Mouse (Mus musculus): ENCODE results near the gene Clic3. TPM values are rescaled to one million over a fixed set of nuclear protein-coding genes. Genes with fewer than 3 reads are reported as not detected.

The Clic3 gene
- polyA plus RNA-seq, 1 experiment, result 104 TPM

GRCm38 (mm10) chr2:25469969-25470368 is 13.3 kb downstream of the Clic3 start, which contains the start of gene Ptgds:
Ptgds (minus strand) TSS chr2:25470046.
- H3K27ac ChIP-seq (ENCODE audit: insufficient read depth, low read depth, low read length), result peak within 1 kb of the TSS; percentile 57
- peaks cover 8% of the 10 kb centered on the region; the same call in 1 of the 2 replicates for H3K4me1 ChIP-seq (ENCODE audit: control insufficient read depth, insufficient read depth, low read length)
- H3K4me3 ChIP-seq (ENCODE audit: insufficient read depth, low read depth, low read length), result no peak within 1 kb of the TSS
- DNase-seq, result no peak
- TF ChIP-seq POLR2A (IDR thresholded peaks at IDR 0.05; ENCODE audit: low read depth, low read length), result no peak
- TF ChIP-seq CTCF (conservative IDR thresholded peaks at IDR 0.05; ENCODE audit: insufficient read depth, insufficient read length, low read depth, low read length), result no peak
- WGBS, result 63% methylated on average over 6 of the region's 6 CpGs
- no peaks in the 10 kb centered on the region for H3K36me3 ChIP-seq (ENCODE audit: control insufficient read depth, insufficient read depth, low read length)
- H3K27me3 ChIP-seq (replicated peaks; ENCODE audit: control insufficient read depth, insufficient read depth, low read length), result no peaks in the 10 kb centered on the region

DNA sequence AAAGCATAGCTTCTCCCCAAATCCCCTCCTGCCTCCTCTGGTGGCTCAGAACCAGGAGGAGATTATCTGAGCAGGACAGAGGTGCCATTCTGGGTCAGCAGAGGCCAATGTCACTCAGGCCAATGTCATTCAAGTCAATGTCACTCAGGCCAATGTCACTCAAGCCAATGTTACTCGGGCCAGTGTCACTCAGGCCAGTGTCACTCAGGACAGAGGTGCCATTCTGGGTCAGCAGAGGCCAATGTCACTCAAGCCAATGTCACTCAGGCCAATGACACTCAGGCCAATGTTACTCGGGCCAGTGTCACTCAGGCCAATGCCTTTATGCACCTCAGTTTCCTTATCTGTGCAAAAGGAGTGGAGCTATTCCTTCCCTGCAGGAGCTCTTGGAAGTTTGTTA is 15.9 kb downstream of the Clic3 start:
- Histone ChIP-seq H3K36me3 (ENCODE audit: control insufficient read depth, insufficient read depth, low read length) (no peaks in the 10 kb centered on the region), H3K4me1 (ENCODE audit: control insufficient read depth, insufficient read depth, low read length) (peaks cover 8% of the 10 kb centered on the region; the same call in 1 of the 2 replicates), H3K4me3 (ENCODE audit: insufficient read depth, low read depth, low read length) (no peak overlapping the region), H3K27me3 (replicated peaks; ENCODE audit: control insufficient read depth, insufficient read depth, low read length) (no peaks in the 10 kb centered on the region), H3K27ac (ENCODE audit: insufficient read depth, low read depth, low read length) (no peak overlapping the region)
- 70% methylated on average over 2 of the region's 2 CpGs for WGBS
- DNase-seq, result no peak
- TF ChIP-seq CTCF (conservative IDR thresholded peaks at IDR 0.05; ENCODE audit: insufficient read depth, insufficient read length, low read depth, low read length) (no peak; the same call in 1 of the 2 replicates), POLR2A (IDR thresholded peaks at IDR 0.05; ENCODE audit: low read depth, low read length) (no peak)

- no peak for TF ChIP-seq CTCF (conservative IDR thresholded peaks at IDR 0.05; ENCODE audit: insufficient read depth, insufficient read length, low read depth, low read length)
- TF ChIP-seq POLR2A (IDR thresholded peaks at IDR 0.05; ENCODE audit: low read depth, low read length), result no peak
- H3K4me1 ChIP-seq (ENCODE audit: control insufficient read depth, insufficient read depth, low read length), result peaks cover 10% of the 10 kb centered on the region; the same call in 1 of the 2 replicates
- DNase-seq, result no peak
- H3K36me3 ChIP-seq (ENCODE audit: control insufficient read depth, insufficient read depth, low read length), result no peaks in the 10 kb centered on the region
- no peak overlapping the region for H3K4me3 ChIP-seq (ENCODE audit: insufficient read depth, low read depth, low read length)
- H3K27me3 ChIP-seq (replicated peaks; ENCODE audit: control insufficient read depth, insufficient read depth, low read length), result no peaks in the 10 kb centered on the region
- H3K27ac ChIP-seq (ENCODE audit: insufficient read depth, low read depth, low read length), result no peak overlapping the region
- 87% methylated on average over 8 of the region's 8 CpGs for WGBS
Observed at GRCm38 (mm10) chr2:25477541-25477940, 20.9 kb downstream of the Clic3 start.

GRCm38 (mm10) chr2:25477967-25478675 is 21.5 kb downstream of the Clic3 start:
- peaks cover 9% of the 10 kb centered on the region; the same call in 1 of the 2 replicates for H3K4me1 ChIP-seq (ENCODE audit: control insufficient read depth, insufficient read depth, low read length)
- no peaks in the 10 kb centered on the region for H3K36me3 ChIP-seq (ENCODE audit: control insufficient read depth, insufficient read depth, low read length)
- H3K27ac ChIP-seq (ENCODE audit: insufficient read depth, low read depth, low read length), result no peak overlapping the region
- WGBS, result 78% methylated on average over 3 of the region's 3 CpGs
- no peak overlapping the region for H3K4me3 ChIP-seq (ENCODE audit: insufficient read depth, low read depth, low read length)
- peak; percentile 78 for DNase-seq
- H3K27me3 ChIP-seq (replicated peaks; ENCODE audit: control insufficient read depth, insufficient read depth, low read length), result no peaks in the 10 kb centered on the region
- TF ChIP-seq CTCF (conservative IDR thresholded peaks at IDR 0.05; ENCODE audit: insufficient read depth, insufficient read length, low read depth, low read length) (no peak), POLR2A (IDR thresholded peaks at IDR 0.05; ENCODE audit: low read depth, low read length) (no peak)

GRCm38 (mm10) chr2:25479551-25480311 is 23.1 kb downstream of the Clic3 start:
- Histone ChIP-seq H3K4me1 (ENCODE audit: control insufficient read depth, insufficient read depth, low read length) (peaks cover 6% of the 10 kb centered on the region; the same call in 1 of the 2 replicates), H3K27me3 (replicated peaks; ENCODE audit: control insufficient read depth, insufficient read depth, low read length) (no peaks in the 10 kb centered on the region), H3K4me3 (ENCODE audit: insufficient read depth, low read depth, low read length) (no peak overlapping the region), H3K36me3 (ENCODE audit: control insufficient read depth, insufficient read depth, low read length) (no peaks in the 10 kb centered on the region), H3K27ac (ENCODE audit: insufficient read depth, low read depth, low read length) (no peak overlapping the region)
- TF ChIP-seq POLR2A (IDR thresholded peaks at IDR 0.05; ENCODE audit: low read depth, low read length) (no peak), CTCF (conservative IDR thresholded peaks at IDR 0.05; ENCODE audit: insufficient read depth, insufficient read length, low read depth, low read length) (no peak)
- DNase-seq, result peak; percentile 33
- 50% methylated on average over 10 of the region's 10 CpGs for WGBS

DNA sequence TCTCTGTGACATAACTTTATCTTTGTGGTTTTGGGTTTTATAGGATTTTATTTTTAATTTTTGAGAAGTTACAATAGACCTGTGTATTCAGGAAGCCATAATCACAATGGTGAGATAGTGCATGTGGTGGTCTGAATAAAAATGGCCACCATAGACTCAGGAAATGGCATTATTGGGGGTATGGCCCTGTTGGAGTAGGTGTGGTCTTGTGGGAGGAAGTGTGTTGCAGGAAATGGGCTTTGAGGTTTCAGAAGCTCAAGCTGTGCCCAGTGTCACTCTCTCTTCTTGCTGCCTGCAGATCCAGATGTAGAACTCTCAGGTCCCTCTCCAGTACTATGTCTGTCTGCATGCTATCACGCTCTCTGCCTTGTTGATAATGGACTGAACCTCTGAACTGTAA is 23.9 kb downstream of the Clic3 start:
- Histone ChIP-seq H3K4me3 (ENCODE audit: insufficient read depth, low read depth, low read length) (no peak overlapping the region), H3K4me1 (ENCODE audit: control insufficient read depth, insufficient read depth, low read length) (peaks cover 6% of the 10 kb centered on the region; the same call in 1 of the 2 replicates), H3K27me3 (replicated peaks; ENCODE audit: control insufficient read depth, insufficient read depth, low read length) (no peaks in the 10 kb centered on the region), H3K36me3 (ENCODE audit: control insufficient read depth, insufficient read depth, low read length) (no peaks in the 10 kb centered on the region), H3K27ac (ENCODE audit: insufficient read depth, low read depth, low read length) (no peak overlapping the region)
- DNase-seq, result no peak
- WGBS, result 94% methylated on average over 1 of the region's 1 CpGs
- TF ChIP-seq CTCF (conservative IDR thresholded peaks at IDR 0.05; ENCODE audit: insufficient read depth, insufficient read length, low read depth, low read length) (no peak), POLR2A (IDR thresholded peaks at IDR 0.05; ENCODE audit: low read depth, low read length) (no peak)

- H3K27me3 ChIP-seq (replicated peaks; ENCODE audit: control insufficient read depth, insufficient read depth, low read length), result no peaks in the 10 kb centered on the region
- WGBS, result 30% methylated on average over 7 of the region's 7 CpGs
- TF ChIP-seq CTCF (conservative IDR thresholded peaks at IDR 0.05; ENCODE audit: insufficient read depth, insufficient read length, low read depth, low read length) (peak; percentile 73), POLR2A (IDR thresholded peaks at IDR 0.05; ENCODE audit: low read depth, low read length) (no peak)
- peaks cover 6% of the 10 kb centered on the region; the same call in 1 of the 2 replicates for H3K4me1 ChIP-seq (ENCODE audit: control insufficient read depth, insufficient read depth, low read length)
- DNase-seq, result peak; percentile 50
- H3K4me3 ChIP-seq (ENCODE audit: insufficient read depth, low read depth, low read length), result no peak overlapping the region
- no peak overlapping the region for H3K27ac ChIP-seq (ENCODE audit: insufficient read depth, low read depth, low read length)
- H3K36me3 ChIP-seq (ENCODE audit: control insufficient read depth, insufficient read depth, low read length), result no peaks in the 10 kb centered on the region
Observed at GRCm38 (mm10) chr2:25482969-25483368, 26.3 kb downstream of the Clic3 start.
